Mouse (Mus musculus) MEL (cell line): ENCODE results near the gene Abcb9. TPM values are rescaled to one million over a fixed set of nuclear protein-coding genes. Genes with fewer than 3 reads are reported as not detected.

Experiments
- DNase-seq: peaks from one replicate; pipeline ENCODE4 v3.0.0; 2011; ENCODE audit warnings: low read depth, low spot score
- H3K27ac ChIP-seq: 2 replicates; pipeline ENCODE4 v1.5.1; 2012; ENCODE audit warnings: low read depth, mild to moderate bottlenecking, control low read depth, low read length, moderate library complexity; ENCODE audit not compliant: control insufficient read depth
- H3K27me3 ChIP-seq, 2 experiments: fragments of 150-350 bp in 1 of 2; sonication (generic) in 1 of 2; 2 replicates each; pipeline ENCODE4 v1.6.1; 2012; ENCODE audit warnings: low read length in 2 of 2, mild to moderate bottlenecking in 2 of 2, improper control_type of control experiment in 1 of 2, moderate library complexity in 1 of 2; ENCODE audit not compliant: insufficient read depth in 2 of 2, control insufficient read depth in 1 of 2
- H3K36me3 ChIP-seq, 2 experiments: 2 replicates each; pipeline ENCODE4 v1.6.1; 2012 to 2014; ENCODE audit warnings: low read length in 2 of 2, improper control_type of control experiment in 1 of 2, inconsistent platforms in 1 of 2, mild to moderate bottlenecking in 1 of 2; ENCODE audit not compliant: insufficient read depth in 2 of 2, control insufficient read depth in 1 of 2
- H3K4me1 ChIP-seq, 2 experiments: fragments of 150-350 bp in 1 of 2; sonication (generic) in 1 of 2; 2 replicates each; pipeline ENCODE4 v1.6.1; 2012; ENCODE audit warnings: low read length in 2 of 2, improper control_type of control experiment in 1 of 2, mild to moderate bottlenecking in 1 of 2; ENCODE audit not compliant: insufficient read depth in 2 of 2, control insufficient read depth in 1 of 2
- H3K4me3 ChIP-seq, 2 experiments: fragments of 150-350 bp in 1 of 2; sonication (generic) in 1 of 2; 2 replicates each; pipeline ENCODE4 v1.5.1; 2012; ENCODE audit warnings: low read depth in 2 of 2, low read length in 2 of 2, mild to moderate bottlenecking in 2 of 2, moderate library complexity in 2 of 2, control low read depth in 1 of 2, improper control_type of control experiment in 1 of 2; ENCODE audit not compliant: control insufficient read depth in 1 of 2, insufficient read depth in 1 of 2
- H3K79me2 ChIP-seq: 2 replicates; pipeline ENCODE4 v1.6.1; 2012; ENCODE audit warnings: mild to moderate bottlenecking, low read length, moderate library complexity; ENCODE audit not compliant: control insufficient read depth, poor library complexity, insufficient read depth
- H3K9ac ChIP-seq: 2 replicates; pipeline ENCODE4 v1.6.1; 2012; ENCODE audit warnings: low read depth, mild to moderate bottlenecking, control low read depth, low read length, moderate library complexity; ENCODE audit not compliant: control insufficient read depth, poor library complexity, severe bottlenecking
- H3K9me3 ChIP-seq: fragments of 150-350 bp; sonication (generic); replicated peaks from 2 replicates; pipeline ENCODE4 v1.6.1; 2012; ENCODE audit warnings: mild to moderate bottlenecking, low read length, improper control_type of control experiment, moderate library complexity; ENCODE audit not compliant: insufficient read depth
- BHLHE40 ChIP-seq: IDR thresholded peaks from 2 replicates; pipeline ENCODE4 v1.6.1; 2012; ENCODE audit warnings: low read depth, mild to moderate bottlenecking, inconsistent platforms, low read length, improper control_type of control experiment, borderline replicate concordance
- CHD1 ChIP-seq: IDR thresholded peaks from 2 replicates; pipeline ENCODE4 v1.6.1; 2012; ENCODE audit warnings: low read depth, mild to moderate bottlenecking, inconsistent platforms, low read length, improper control_type of control experiment
- CHD2 ChIP-seq: IDR thresholded peaks from 2 replicates; pipeline ENCODE4 v1.6.1; 2011; ENCODE audit warnings: low read length, improper control_type of control experiment
- CTCF ChIP-seq, 3 experiments: IDR thresholded peaks in 2 of 3; conservative IDR thresholded peaks in 1 of 3; 2 replicates each; pipeline ENCODE4 v1.5.1; 2011 to 2012; ENCODE audit warnings: low read length in 3 of 3, low read depth in 2 of 3, mild to moderate bottlenecking in 2 of 3, improper control_type of control experiment in 1 of 3, inconsistent platforms in 1 of 3, mixed read lengths in 1 of 3, moderate library complexity in 1 of 3; ENCODE audit not compliant: control insufficient read depth in 1 of 3, insufficient read depth in 1 of 3, poor library complexity in 1 of 3, severe bottlenecking in 1 of 3
- E2F4 ChIP-seq: IDR thresholded peaks from 2 replicates; pipeline ENCODE4 v1.6.1; 2011; ENCODE audit warnings: low read depth, low read length, improper control_type of control experiment, borderline replicate concordance
- ELF1 ChIP-seq: IDR thresholded peaks from 2 replicates; pipeline ENCODE4 v1.6.1; 2014; ENCODE audit warnings: low read depth, mild to moderate bottlenecking, inconsistent platforms, low read length, improper control_type of control experiment, moderate library complexity
- ETS1 ChIP-seq: IDR thresholded peaks from 2 replicates; pipeline ENCODE4 v1.6.1; 2012; ENCODE audit warnings: low read depth, mild to moderate bottlenecking, inconsistent platforms, low read length, improper control_type of control experiment, moderate library complexity
- GABPA ChIP-seq: IDR thresholded peaks from 2 replicates; pipeline ENCODE4 v1.6.1; 2012; ENCODE audit warnings: low read depth, mild to moderate bottlenecking, inconsistent platforms, low read length, improper control_type of control experiment, moderate library complexity
- JUND ChIP-seq: IDR thresholded peaks from 2 replicates; pipeline ENCODE4 v1.6.1; 2011; ENCODE audit warnings: low read depth, mild to moderate bottlenecking, improper control_type of control experiment, low read length
- KAT2A ChIP-seq: conservative IDR thresholded peaks from 2 replicates; pipeline ENCODE4 v1.6.1; 2012; ENCODE audit warnings: low read depth, low read length, improper control_type of control experiment, inconsistent platforms
- MAFK ChIP-seq: IDR thresholded peaks from 2 replicates; pipeline ENCODE4 v1.6.1; 2011; ENCODE audit warnings: low read depth, mild to moderate bottlenecking, low read length, improper control_type of control experiment, borderline replicate concordance
- MAX ChIP-seq: IDR thresholded peaks from 2 replicates; pipeline ENCODE4 v1.6.1; 2011; ENCODE audit warnings: low read length, improper control_type of control experiment
- MAZ ChIP-seq: IDR thresholded peaks from 2 replicates; pipeline ENCODE4 v1.6.1; 2012; ENCODE audit warnings: low read depth, mild to moderate bottlenecking, inconsistent platforms, low read length, improper control_type of control experiment
- MEF2A ChIP-seq: IDR thresholded peaks from 2 replicates; pipeline ENCODE4 v1.6.1; 2014; ENCODE audit warnings: low read depth, mild to moderate bottlenecking, inconsistent platforms, low read length, improper control_type of control experiment; ENCODE audit not compliant: poor library complexity, insufficient replicate concordance, severe bottlenecking; ENCODE audit errors: extremely low read depth
- MYB ChIP-seq: IDR thresholded peaks from 2 replicates; pipeline ENCODE4 v1.6.1; 2011; ENCODE audit warnings: mild to moderate bottlenecking, low read depth, low read length, improper control_type of control experiment
- MYC ChIP-seq: IDR thresholded peaks from 2 replicates; pipeline ENCODE4 v1.6.1; 2011; ENCODE audit warnings: low read depth, mild to moderate bottlenecking, low read length, improper control_type of control experiment, moderate library complexity
- NELFE ChIP-seq: IDR thresholded peaks from 2 replicates; pipeline ENCODE4 v1.6.1; 2011; ENCODE audit warnings: low read depth, low read length, improper control_type of control experiment
- NRF1 ChIP-seq: IDR thresholded peaks from 2 replicates; pipeline ENCODE4 v1.6.1; 2014; ENCODE audit warnings: low read depth, mild to moderate bottlenecking, inconsistent platforms, low read length, improper control_type of control experiment, moderate library complexity; ENCODE audit not compliant: poor library complexity, insufficient read depth, severe bottlenecking
- POLR2A ChIP-seq, 2 experiments: IDR thresholded peaks; 2 replicates each; pipeline ENCODE4 v1.6.1; 2011 to 2012; ENCODE audit warnings: low read length in 2 of 2, mild to moderate bottlenecking in 2 of 2, control low read depth in 1 of 2, improper control_type of control experiment in 1 of 2, low read depth in 1 of 2, moderate library complexity in 1 of 2; ENCODE audit not compliant: control insufficient read depth in 1 of 2, insufficient read depth in 1 of 2, poor library complexity in 1 of 2
- POLR2AphosphoS2 ChIP-seq: IDR thresholded peaks from 2 replicates; pipeline ENCODE4 v1.6.1; 2011; ENCODE audit warnings: low read length, improper control_type of control experiment
- POLR2AphosphoS5 ChIP-seq: IDR thresholded peaks from 2 replicates; pipeline ENCODE4 v1.6.1; 2012; ENCODE audit warnings: low read depth, borderline replicate concordance, mild to moderate bottlenecking, inconsistent platforms, low read length, moderate library complexity, mixed read lengths
- RAD21 ChIP-seq: IDR thresholded peaks from 2 replicates; pipeline ENCODE4 v1.6.1; 2011; ENCODE audit warnings: mild to moderate bottlenecking, low read depth, low read length, improper control_type of control experiment
- RCOR1 ChIP-seq: IDR thresholded peaks from 2 replicates; pipeline ENCODE4 v1.6.1; 2012; ENCODE audit warnings: low read depth, mild to moderate bottlenecking, inconsistent platforms, low read length, improper control_type of control experiment
- SIN3A ChIP-seq: IDR thresholded peaks from 2 replicates; pipeline ENCODE4 v1.6.1; 2012; ENCODE audit warnings: low read length, improper control_type of control experiment, inconsistent platforms
- SMC3 ChIP-seq: IDR thresholded peaks from 2 replicates; pipeline ENCODE4 v1.6.1; 2011; ENCODE audit warnings: low read depth, low read length, improper control_type of control experiment
- TBP ChIP-seq: IDR thresholded peaks from 2 replicates; pipeline ENCODE4 v1.8.0; 2011; ENCODE audit warnings: low read depth, low read length, improper control_type of control experiment
- TCF12 ChIP-seq: IDR thresholded peaks from 2 replicates; pipeline ENCODE4 v1.6.1; 2014; ENCODE audit warnings: low read depth, mild to moderate bottlenecking, inconsistent platforms, low read length, improper control_type of control experiment, moderate library complexity
- USF1 ChIP-seq: IDR thresholded peaks from 2 replicates; pipeline ENCODE4 v1.6.1; 2014; ENCODE audit warnings: low read depth, mild to moderate bottlenecking, inconsistent platforms, low read length, improper control_type of control experiment, moderate library complexity
- ZC3H11A ChIP-seq: IDR thresholded peaks from 2 replicates; pipeline ENCODE4 v1.6.1; 2012; ENCODE audit warnings: low read depth, mild to moderate bottlenecking, inconsistent platforms, low read length, improper control_type of control experiment
- ZKSCAN1 ChIP-seq: IDR thresholded peaks from 2 replicates; pipeline ENCODE4 v1.6.1; 2012; ENCODE audit warnings: low read depth, mild to moderate bottlenecking, inconsistent platforms, low read length, improper control_type of control experiment, moderate library complexity
- ZNF384 ChIP-seq: IDR thresholded peaks from 2 replicates; pipeline ENCODE4 v1.6.1; 2012; ENCODE audit warnings: low read depth, mild to moderate bottlenecking, inconsistent platforms, low read length, improper control_type of control experiment
- polyA plus RNA-seq, 2 experiments: library from polyadenylated mRNA; stranded (reverse) in 1 of 2; unstranded in 1 of 2; fragments of >175 nt in 1 of 2; fragments of >200 nt in 1 of 2; gene quantifications; 2 replicates each; pipeline versions ENCODE4 v1.2.1 to v1.2.4; 2012; ENCODE audit warnings: low replicate concordance in 2 of 2, low read depth in 1 of 2; ENCODE audit not compliant: insufficient read length in 2 of 2, insufficient read depth in 1 of 2, missing spikeins in 1 of 2
- total RNA-seq: library from RNA; depleted of rRNA; stranded (reverse); fragments of 300-350 nt; gene quantifications from 2 replicates; pipeline ENCODE4 v1.2.3, GENCODE M21; 2012

The Abcb9 gene
- total and polyA plus RNA-seq, 3 experiments, result 2.4 to 8.1 TPM; not detected in 1

DNA sequence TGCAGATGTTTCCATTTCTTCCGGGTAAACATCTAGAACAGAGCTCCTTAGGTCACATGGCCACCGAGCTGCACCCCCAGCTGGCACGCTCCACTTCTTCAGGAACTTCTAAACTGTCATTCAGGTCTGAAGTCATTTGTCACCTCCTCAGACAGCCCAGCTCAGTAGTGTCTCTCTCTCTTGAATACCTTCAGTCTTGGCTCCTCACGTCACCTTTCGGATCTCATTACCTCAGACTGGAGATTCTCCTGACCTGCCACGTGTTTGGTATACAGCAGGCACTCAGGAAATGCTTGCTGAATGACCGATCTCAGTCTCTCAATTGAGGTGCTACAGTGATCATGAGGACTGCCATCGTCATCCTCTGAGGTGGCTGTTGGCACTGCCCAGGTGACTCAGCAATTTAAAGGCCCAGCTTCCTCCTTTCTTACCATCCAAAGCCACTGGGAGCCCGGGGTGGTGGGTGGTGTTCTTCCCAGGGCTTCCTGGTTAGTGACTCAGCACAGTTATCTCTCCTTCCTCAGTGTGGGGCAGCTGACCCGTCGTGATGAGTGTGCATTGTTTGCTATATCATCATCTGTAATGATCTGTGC is 43.6 kb downstream of the Abcb9 start (continued):
- TF ChIP-seq MEF2A, result no peak
- peak; percentile 90 for TF ChIP-seq TCF12
- TF ChIP-seq SMC3, result no peak
- TF ChIP-seq NELFE, result peak; percentile 58; the same call in 1 of the 2 replicates
- TF ChIP-seq CHD1, result no peak
- peak; percentile 68; the same call in 1 of the 2 replicates for TF ChIP-seq BHLHE40
- TF ChIP-seq ELF1, result peak; percentile 85
- TF ChIP-seq E2F4, result 0 out of 2 replicates have a peak, but pooled peaks have one; percentile 44
- TF ChIP-seq MAFK, result peak; percentile 97
- no peak for TF ChIP-seq ZKSCAN1
- TF ChIP-seq MAX, result peak; percentile 96
- peak; percentile 93 for TF ChIP-seq JUND
- TF ChIP-seq ZC3H11A, result 0 out of 2 replicates have a peak, but pooled peaks have one; percentile 14
- TF ChIP-seq RCOR1, result peak; percentile 61
- TF ChIP-seq SIN3A, result peak; percentile 93
- TF ChIP-seq CHD2, result no peak
- 0 out of 2 replicates have a peak, but pooled peaks have one; percentile 59 for TF ChIP-seq MAZ
- TF ChIP-seq ZNF384, result no peak
- TF ChIP-seq POLR2A (IDR thresholded peaks at IDR 0.05; ENCODE audit: control insufficient read depth in 1 of 2, insufficient read depth in 1 of 2, low read depth in 1 of 2, low read length in 2 of 2, poor library complexity in 1 of 2), result peak in 1 of 2 experiments; percentile 82; a peak in 3 of 4 replicates
- peak; percentile 74 for TF ChIP-seq POLR2AphosphoS2
- no peak for TF ChIP-seq RAD21

DNA sequence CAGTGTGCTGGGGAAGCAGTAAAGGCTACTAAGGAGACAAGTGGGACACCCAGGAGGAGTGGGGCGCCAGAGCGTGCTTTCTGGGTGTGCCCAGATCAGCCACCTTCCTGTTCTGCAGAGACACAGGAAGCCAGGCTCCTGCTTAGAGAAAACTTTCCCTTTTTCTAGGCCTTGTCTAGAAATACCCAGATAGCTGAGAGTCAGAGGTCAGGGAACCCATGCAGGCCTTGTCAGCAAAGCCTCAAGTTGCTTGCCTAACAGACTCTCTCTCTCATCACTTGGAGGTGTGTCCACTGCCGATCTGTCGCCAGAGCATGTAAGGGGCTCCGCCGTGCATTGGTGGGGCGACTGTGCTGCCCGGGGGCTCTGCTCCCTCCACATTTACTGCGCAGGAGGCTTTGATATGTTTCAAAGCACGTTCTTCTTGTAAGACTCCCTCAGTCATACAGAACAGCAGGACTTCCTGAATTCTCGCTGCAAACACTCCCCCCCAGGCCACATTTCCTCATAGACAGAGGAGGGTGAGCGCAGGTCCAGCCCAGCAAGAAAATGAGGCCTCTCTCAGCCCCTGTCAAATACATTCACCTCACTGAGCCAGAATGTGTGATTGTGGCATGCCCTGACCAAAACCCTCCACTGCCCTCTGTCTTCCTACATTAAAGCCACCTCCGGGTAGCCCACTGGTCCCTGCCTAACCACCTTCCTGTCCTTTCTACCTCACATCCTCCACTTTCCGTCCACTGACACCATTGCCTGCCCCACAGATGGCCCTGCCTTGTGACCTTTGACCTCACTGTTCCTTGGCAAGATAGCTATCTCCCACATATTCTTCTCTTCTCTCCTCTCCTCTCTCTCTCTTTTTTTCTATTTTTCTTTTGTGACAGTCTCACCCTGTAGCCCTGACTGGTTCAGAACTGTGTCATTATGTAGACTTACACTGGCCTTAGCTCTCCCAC is 45.2 kb downstream of the Abcb9 start:
- peak overlapping the region; percentile 97 for H3K27ac ChIP-seq
- peak overlapping the region; percentile 80 for H3K9ac ChIP-seq
- peak overlapping the region; percentile 56 to 61 for H3K4me3 ChIP-seq
- H3K79me2 ChIP-seq, result peaks cover 14% of the 10 kb centered on the region
- peak; percentile 87 for DNase-seq
- H3K27me3 ChIP-seq, result no peaks in the 10 kb centered on the region
- no peaks in the 10 kb centered on the region for H3K9me3 ChIP-seq
- peaks cover 0 to 11% of the 10 kb centered on the region in 2 experiments; a peak in 2 of 4 replicates for H3K36me3 ChIP-seq
- peaks cover 2 to 28% of the 10 kb centered on the region in 2 experiments; a peak in 3 of 4 replicates for H3K4me1 ChIP-seq
- TF ChIP-seq ZNF384, result no peak
- TF ChIP-seq RCOR1, result no peak; the same call in 1 of the 2 replicates
- TF ChIP-seq ETS1, result no peak; the same call in 1 of the 2 replicates
- TF ChIP-seq MEF2A, result no peak
- no peak for TF ChIP-seq GABPA
- no peak for TF ChIP-seq POLR2AphosphoS5
- 0 out of 2 replicates have a peak, but pooled peaks have one; percentile 39 for TF ChIP-seq MAZ
- no peak for TF ChIP-seq KAT2A
- peak; percentile 81 for TF ChIP-seq MYC
- peak; percentile 96; the same call in 1 of the 2 replicates for TF ChIP-seq CHD1
- TF ChIP-seq CTCF (IDR thresholded peaks at IDR 0.05 in 2 of 3, conservative IDR thresholded peaks at IDR 0.05 in 1 of 3; ENCODE audit: control insufficient read depth in 1 of 3, insufficient read depth in 1 of 3, low read depth in 2 of 3, low read length in 3 of 3, poor library complexity in 1 of 3, severe bottlenecking in 1 of 3), result no peak
- no peak for TF ChIP-seq TCF12
- TF ChIP-seq USF1, result no peak
- TF ChIP-seq TBP, result peak; percentile 41
- no peak for TF ChIP-seq CHD2
- TF ChIP-seq NRF1, result 0 out of 2 replicates have a peak, but pooled peaks have one; percentile 15
- no peak for TF ChIP-seq MYB
